Mouse (Mus musculus) brain, embryonic 14.5 days (tissue): ENCODE measurements around the gene Zdhhc25.

Experiments
- CTCF ChIP-seq: fragments of 200-500 bp; IDR thresholded peaks from 2 replicates; pipeline ENCODE4 v1.5.1; 2012; ENCODE audit warnings: inconsistent platforms, mild to moderate bottlenecking, moderate library complexity, borderline replicate concordance; ENCODE audit not compliant: insufficient read depth, insufficient read length; ENCODE audit errors: extremely low read depth
- POLR2A ChIP-seq: fragments of 200-500 bp; IDR thresholded peaks from 2 replicates; pipeline ENCODE4 v1.6.1; 2012; ENCODE audit warnings: mild to moderate bottlenecking, inconsistent platforms, borderline replicate concordance; ENCODE audit not compliant: poor library complexity, insufficient read depth, insufficient read length, severe bottlenecking; ENCODE audit errors: extremely low read depth

- no peak for TF ChIP-seq CTCF
- no peak for TF ChIP-seq POLR2A
Measured at GRCm38 (mm10) chr15:88565307-88565706, 34.8 kb upstream of the Zdhhc25 start.
